Mouse (Mus musculus): ENCODE measurements around the gene Pde4a.
A peak's percentile ranks its signal among the peaks of the same experiment; 100 is the strongest.
"Not testable (repeated sequence)": the region's sequence is repeated elsewhere in the genome, so short reads cannot be mapped to it uniquely, and the experiment has no call there.

The Pde4a gene

GRCm38 (mm10) chr9:21183905-21184413 is 18.4 kb downstream of the Pde4a start:
- peak; percentile 45 to 57 for DNase-seq

- DNase-seq: peak; percentile 58 to 62
Observed at GRCm38 (mm10) chr9:21184733-21185132, 19.2 kb downstream of the Pde4a start.

- DNase-seq: peak in 1 of 2 experiments; percentile 27
Observed at GRCm38 (mm10) chr9:21185436-21185835, 19.9 kb downstream of the Pde4a start.

- peak in 1 of 2 experiments; percentile 13 for DNase-seq
Observed at GRCm38 (mm10) chr9:21189905-21190304, 24.4 kb downstream of the Pde4a start.

GRCm38 (mm10) chr9:21190670-21191069 is 25.2 kb downstream of the Pde4a start:
- DNase-seq: no peak

- no peak for DNase-seq
Observed at GRCm38 (mm10) chr9:21193786-21194185, 28.3 kb downstream of the Pde4a start.

- no peak for DNase-seq
Observed at GRCm38 (mm10) chr9:21194787-21195493, 29.4 kb downstream of the Pde4a start.

DNA sequence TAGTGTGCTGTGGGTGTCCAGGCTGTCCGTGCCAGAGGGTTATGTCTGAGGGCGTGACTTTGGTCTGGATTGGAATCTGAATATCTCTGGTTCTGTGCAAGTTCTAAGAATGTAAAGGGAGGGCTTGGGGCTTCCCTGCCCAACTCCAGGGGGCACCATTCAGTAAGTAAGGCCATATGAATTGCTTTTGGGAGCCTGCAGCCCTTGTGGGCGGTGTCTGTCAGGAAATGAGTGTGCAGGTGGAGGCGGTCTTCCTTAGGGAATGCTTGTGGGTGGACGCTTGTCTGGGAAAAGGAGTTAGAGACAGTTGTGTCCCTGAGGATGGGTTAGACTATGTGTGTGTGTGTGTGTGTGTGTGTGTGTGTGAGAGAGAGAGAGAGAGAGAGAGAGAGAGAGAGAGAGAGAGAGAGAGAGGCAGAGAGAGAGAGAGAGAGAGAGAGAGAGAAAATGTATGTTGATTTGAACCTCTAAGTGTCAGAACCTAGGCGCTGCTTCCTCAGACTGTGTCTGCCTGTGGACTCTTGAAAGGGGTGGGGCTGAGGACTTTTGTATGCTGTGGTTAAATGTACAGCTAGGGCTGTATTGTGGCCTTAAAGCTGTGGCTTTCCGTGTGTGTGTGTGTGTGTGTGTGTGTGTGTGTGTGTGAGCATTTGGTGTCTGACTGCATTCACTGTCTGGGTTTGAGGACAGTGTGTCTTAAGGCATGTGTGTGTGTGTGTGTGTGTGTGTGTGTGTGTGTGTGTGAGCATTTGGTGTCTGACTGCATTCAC is 30.4 kb downstream of the Pde4a start:
- DNase-seq: not testable (repeated sequence)

DNA sequence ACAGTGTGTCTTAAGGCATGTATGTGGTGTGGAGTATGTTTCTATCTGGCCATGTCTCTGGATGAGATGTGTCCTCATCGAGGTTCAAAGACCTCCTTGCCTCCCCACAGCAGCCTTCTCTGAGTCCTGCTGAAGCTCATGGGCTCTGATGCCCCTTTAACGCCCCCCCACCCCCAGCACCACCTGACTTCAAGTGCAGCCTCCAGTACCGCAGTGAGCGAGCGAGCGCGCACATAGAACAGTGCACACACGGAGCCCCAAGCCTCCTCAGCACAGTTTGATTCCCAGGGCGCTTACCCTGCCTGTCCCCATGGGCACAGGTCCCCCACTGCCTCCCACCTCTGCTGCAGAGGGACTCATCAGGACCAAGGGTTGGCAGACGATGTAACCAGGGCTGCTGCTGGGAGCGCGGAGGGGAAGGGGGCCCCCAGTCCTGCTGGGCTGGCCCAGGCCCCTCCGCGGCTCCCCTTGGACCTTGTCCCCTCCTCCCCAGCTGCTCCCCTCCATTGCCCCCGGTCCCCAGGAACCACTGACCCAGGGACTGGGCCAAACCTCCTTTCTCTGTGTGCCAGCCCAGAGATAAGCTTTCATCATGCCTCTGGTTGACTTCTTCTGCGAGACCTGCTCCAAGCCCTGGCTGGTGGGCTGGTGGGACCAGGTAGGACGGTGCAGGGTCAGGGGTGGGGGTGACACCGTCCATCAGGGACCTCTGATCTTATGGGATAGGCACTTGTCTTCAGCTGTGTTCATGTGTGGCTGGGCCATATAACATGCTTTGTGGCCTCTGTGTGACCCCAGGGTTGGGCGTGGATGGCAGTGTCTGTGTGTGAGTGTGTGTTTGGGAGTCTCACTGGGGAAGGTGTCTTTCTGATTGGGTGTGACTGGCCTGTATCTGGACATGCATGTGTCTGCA is 31.3 kb downstream of the Pde4a start:
- DNase-seq: no peak

- no peak for DNase-seq
Observed at GRCm38 (mm10) chr9:21197981-21198380, 32.5 kb downstream of the Pde4a start.

DNA sequence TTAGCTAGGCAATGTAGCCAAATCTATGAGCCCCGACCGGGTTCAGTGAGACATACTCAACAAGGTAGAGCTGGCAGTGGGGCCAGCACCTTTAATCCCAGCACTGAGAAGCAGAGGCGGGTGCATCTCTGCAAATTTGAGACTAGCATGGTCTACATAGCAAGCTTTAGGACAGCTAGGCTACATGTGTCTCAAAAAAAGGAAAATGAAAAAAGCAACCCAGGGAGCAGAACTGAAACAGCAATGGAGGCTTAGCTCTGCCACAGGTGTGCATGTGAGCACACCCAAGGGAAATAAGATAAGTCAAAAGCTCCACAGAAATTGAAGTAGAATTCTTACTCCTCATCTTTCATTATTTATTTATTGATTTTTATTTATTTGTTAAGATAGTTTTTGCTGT is 33.4 kb downstream of the Pde4a start:
- no peak for DNase-seq

DNA sequence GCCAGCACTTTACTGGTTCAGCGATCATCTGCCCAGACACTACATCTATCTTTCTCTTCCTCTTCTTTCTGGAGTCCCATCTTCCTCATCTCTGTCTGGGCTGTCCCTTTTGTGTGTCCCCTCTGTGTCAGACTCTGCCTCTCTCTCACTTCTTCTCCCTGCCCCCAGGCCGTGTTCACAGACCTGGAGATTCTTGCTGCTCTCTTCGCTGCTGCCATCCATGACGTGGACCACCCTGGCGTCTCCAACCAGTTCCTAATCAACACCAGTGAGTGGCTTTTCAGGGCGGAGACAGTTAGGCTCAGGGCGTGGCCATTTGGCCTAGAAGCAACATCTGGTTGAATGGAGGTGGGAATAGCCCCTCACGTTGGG is 38.6 kb downstream of the Pde4a start:
- no peak for DNase-seq

DNA sequence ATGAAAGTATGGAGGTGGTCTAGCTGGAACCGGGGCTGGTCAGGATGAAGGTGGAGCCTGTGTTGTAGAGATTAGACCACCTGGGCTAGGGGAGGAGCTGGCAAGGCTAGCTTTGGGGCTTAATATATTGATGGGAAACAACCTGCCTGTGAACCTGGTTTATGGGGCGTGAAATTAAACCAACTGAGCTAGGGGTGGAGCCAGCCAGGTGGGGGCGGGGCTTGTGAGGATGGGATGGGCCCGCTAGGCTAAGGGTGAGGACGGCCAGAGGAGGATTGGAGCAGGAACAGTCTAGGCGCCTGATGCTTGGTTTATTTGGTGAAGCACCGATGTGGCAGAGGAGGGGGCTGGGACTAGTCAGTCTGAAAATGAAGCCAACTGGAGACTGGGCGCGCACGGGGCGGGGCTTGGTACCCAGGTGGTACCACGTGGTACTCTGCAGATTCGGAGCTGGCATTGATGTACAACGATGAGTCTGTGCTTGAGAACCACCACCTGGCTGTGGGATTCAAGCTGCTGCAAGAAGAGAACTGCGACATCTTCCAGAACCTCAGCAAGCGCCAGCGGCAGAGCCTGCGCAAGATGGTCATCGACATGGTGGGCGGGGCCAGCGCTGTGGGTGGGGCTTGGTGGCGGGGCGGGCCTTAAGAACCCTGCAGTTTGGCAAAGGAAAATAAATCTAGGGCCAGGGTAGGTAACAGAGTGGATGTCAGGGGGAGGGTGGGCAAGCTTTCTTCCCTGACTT is 39.2 kb downstream of the Pde4a start:
- peak; percentile 70 to 79 for DNase-seq

DNA sequence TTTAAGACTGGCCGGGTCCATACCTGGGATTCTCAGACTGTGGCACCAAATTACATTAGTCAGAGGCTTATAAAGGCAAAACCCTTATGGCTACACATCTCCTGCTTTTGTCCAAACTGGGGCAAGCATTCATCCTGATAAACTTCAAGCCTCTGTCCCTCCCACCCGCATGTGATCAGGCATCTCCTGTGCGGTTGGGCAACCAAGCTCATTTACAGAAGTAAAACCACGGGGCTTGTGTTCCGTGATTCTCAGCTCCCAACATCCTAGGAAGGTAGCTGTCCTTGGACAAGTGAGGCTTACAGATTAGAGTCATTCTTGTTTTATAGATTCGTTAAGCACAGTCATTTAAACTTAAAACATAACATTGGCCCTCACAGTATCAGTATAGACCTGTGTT is 41.3 kb downstream of the Pde4a start:
- DNase-seq: no peak

DNA sequence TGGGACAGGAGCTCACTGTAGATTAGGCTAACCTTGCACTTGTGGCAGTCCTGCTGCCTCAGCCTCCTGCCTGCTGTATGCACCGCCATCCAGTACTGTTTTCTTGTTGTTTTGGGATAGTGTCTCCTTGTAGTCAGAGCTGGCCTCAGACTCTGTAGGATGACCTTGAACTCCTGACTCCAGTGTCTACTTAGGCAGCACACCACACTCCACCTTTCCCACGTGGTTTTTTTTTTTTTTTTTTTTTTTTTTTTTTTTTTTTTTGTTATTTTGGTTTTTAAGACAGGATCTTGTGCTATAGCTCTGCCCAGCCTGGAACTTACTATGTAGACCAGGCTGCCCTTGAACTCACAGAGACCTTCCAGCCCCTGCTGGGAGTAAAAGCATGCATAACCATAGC is 43.1 kb downstream of the Pde4a start:
- DNase-seq: no peak

DNA sequence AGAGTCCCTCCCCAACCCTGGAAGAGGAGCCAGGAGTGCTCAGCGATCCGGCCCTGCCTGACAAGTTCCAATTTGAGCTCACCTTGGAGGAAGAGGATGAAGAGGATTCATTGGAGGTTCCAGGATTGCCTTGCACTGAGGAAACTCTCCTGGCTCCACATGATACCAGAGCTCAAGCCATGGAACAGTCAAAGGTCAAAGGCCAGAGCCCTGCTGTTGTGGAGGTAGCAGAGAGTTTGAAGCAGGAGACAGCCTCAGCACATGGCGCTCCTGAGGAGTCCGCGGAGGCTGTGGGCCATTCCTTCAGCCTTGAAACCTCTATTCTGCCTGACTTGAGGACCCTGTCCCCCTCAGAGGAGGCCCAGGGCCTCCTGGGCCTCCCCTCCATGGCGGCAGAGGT is 45.3 kb downstream of the Pde4a start:
- DNase-seq: peak in 1 of 2 experiments; percentile 27

DNA sequence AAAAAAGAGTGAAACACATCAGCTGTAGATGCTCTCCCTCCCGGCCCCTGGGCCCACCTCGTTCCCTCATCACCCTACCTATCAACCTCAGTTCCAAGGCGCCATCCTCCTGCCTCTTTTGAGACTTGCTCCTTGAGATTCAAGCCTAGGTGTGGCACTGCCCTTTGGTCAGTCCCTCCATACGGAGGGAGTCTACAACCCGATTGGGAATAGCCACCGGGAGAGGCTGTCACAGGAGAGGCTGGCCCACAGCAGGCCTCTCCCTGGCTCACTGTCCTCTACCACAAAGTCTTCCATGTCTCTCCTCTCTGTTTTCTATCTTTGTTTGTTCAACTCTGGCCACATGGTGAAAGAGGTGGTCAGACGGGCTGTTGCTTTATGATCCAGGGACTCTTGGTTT is 46.1 kb downstream of the Pde4a start:
- no peak for DNase-seq

- no peak for DNase-seq
Observed at GRCm38 (mm10) chr9:21213617-21214190, 48.2 kb downstream of the Pde4a start.

- DNase-seq: no peak
Observed at GRCm38 (mm10) chr9:21216050-21216841, 50.7 kb downstream of the Pde4a start.

DNA sequence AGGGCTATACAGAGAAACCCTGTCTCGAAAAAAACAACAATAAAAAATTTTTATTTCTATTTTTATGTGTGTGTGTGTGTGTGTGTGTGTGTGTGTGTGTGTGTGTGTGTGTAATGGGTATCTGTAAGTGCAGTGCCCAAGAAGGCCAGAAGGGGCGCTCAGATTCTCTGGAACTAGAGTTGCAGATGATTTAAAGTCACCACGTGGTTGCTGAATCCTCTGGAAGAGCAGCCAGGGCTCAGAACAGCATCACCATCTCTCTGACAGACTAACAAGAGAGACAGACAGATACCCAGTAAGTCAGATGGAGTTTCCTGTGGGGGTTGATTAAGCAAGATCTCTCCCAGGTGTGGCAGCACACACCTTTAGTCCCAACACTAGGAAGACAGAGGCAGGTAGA is 54.3 kb downstream of the Pde4a start:
- DNase-seq: no peak
